Mouse (Mus musculus) ES-CJ7 (cell line): ENCODE measurements at regions not wholly inside any gene's neighbourhood (a gene's known extent, or its start where the extent isn't known, plus 50 kb on each side); places are given as distances from the start of the nearest gene placed in this dataset.

Experiments
- DNase-seq: peaks from one replicate; pipeline ENCODE4 v3.0.0; 2011; ENCODE audit warnings: low read depth, low spot score

DNA sequence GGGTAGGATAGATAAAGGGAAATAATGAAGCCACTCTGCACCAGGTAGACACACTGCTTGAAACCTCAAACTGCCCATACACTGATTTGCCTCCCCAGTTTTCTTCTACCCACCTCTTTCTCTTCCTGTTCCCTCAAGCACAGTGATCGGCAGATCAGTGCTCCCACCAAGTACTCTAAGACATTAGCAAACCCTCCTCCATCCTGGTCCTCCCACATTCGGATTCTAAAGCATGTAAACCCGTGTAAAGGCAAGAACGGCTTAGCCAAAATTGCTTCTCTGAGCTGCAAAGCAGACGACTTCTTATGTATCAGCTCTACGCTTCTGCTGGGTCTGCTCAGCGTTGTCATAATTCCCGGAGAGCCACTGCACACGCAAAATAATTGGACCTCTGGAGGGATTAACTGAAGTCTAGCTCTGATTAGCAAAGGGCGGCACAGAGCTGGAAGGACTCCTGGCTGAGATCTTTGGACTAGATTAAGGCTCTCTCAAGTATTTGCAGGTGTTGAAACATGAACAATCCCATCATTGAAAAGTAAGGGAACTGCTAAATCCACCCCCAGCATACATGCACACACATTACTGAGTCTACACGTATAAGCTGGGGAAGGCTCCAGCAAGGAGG lies 67.2 kb downstream of the Mtx3 start:
- DNase-seq: no peak

DNA sequence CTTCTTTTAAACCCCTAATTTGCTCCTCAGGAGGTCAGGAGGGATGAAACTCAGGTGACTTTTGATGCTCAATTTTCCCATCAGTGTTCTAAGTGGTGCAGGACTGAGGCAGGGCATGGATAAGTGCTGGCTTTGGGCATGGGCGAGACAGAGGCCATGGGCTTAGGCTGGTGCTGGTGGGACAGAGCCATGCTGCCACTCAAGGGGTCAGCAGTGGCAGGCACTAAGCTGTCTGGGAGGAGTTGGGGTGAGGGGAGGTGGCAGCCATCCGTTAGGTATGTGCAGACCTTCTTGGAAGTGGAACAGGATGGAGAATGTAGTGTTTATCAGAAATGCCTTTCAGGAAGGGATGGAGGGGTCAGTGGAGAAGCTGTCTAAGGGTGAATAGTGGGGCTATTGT lies 68.1 kb downstream of the Mtx3 start:
- no peak for DNase-seq

DNA sequence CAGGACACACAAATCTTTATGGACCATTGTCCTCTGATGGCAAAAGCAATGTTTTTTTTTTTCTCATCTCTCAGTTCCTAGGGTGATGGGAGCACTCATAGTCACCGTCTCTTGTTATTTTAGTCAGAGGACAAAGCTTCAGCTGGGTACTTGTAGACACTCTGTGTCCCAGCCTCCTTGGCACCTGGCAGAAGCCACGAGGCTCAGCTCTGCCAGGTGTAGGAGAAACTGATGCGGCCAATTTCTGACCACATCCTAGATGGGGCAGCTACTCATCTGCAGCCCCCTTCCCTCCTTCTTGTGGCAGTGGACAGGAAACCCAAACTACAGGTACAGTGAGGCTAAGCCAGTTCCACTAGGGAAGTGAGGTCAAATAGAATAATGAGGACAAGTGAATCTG lies 70.1 kb downstream of the Mtx3 start:
- no peak for DNase-seq

DNA sequence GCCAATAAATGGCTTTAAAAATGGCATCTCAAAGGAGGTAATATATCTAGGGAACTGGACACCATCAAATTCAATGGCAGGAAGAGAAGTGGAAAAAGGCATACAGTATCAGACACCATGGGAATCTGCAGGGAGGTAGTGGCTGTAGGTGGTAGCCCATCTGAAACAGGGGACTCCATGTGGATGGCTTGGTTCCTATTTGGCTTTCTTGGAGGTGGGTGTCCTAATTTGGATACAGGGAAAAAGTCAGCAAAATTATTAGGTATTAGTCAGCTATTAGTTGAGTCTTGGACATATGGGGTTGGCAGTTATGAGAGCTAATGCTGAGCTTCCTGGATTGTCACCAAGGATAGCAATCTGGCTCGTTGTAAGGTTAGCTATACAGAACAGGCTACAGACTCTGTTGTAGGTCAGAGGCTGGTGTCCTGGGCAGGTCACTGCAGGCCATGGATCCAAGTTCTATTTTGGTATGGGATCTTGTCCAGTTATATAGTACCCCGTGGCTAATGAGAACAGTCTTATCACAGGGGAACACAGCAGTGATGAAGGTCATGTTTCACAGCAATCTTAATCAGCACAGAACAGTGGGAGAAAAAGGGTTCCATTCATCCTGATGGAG lies 70.8 kb downstream of the Mtx3 start:
- no peak for DNase-seq

DNA sequence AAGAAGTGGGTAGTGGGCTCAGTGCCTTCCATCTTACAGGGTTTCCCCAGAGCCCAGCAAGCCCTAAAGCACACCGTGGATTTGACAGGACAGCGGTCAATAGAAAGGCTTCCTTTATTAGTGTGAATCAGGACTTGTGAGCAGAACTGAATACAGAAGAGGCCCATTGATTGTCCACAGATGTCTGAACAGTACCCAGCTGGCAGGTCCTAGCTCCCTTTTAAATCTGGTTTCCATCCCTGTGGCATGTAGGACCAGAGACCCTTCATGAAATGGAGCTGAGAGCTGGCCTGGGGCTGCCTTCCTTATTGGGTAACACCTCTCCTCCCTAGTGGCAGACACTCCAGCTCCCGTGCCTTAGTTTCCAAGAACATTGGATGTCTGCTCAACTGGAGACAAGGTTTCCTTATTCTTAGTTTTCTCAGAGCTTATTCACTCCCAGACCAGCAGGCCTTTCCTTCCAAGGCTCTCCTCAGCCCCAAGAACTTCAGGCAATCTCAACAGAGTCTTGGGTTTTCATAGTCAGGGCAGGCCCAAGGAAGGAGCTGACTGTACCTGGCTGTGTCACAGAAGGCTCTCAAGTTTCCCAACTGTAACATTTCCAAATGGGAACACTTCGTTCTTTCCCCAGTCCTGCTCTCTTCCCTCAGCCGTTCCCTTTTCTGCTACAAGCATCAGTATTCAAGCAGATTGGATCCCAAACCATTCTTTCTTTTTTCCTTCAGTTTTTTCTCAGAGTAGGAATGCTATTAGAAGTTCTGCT lies 71.6 kb downstream of the Mtx3 start:
- no peak for DNase-seq

DNA sequence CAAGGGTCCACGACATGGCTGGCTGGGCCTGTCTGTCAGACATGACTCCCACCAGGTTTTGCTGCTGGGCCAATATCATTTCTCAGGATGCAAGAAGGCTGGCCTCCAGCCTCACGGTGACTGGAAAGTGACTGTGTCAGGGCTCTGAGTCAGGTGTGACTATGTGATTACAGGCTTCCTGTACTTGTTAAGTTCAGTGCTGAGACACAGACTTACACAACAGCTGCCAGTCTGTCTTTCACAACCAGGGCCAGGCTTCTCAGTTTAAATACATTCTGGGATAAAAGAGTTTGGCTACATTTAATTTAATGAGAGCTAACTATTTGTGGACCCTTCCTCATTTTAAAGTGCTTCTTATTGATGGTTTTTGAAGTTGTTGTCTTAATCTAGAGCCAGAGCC lies 75.3 kb downstream of the Mtx3 start:
- DNase-seq: no peak

DNA sequence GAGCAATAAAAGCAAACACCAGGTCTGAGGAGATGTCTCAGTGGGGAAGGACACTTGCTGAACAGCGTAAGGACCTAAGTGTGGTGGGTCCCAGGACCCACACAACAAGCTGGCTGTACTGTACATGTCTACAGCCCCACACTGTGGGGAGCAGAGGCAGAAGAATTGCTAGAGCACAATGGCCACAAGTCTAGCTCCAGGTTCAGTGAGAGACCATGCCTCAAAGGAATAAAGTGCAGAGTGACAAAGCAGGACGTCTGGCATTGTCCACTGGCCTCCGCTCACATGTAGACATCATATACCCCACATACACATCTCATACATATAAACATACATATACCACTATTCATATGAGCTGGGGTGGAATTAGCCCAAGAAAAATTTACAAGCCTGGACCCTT lies 77.4 kb downstream of the Mtx3 start:
- no peak for DNase-seq

DNA sequence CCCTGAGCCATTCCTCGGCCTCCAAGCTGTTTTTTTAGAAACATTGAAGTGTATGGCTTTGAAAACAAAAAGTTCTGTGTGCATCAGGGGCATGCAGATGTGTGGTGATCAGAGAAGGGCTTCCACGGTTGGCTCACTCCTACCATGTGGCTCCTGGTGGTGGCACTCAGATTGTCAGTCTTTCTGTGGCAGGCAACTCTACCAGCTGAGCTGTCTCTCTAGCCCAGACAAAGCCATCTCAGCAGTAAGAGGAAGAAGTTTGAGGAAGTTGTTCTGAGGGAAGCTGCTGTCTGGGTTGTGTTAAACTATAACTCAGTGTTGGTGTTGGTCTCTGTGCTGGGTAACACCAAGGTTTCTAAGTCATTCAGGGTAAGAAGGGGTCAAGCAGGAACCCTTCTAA lies 78.9 kb downstream of the Mtx3 start:
- DNase-seq: no peak

DNA sequence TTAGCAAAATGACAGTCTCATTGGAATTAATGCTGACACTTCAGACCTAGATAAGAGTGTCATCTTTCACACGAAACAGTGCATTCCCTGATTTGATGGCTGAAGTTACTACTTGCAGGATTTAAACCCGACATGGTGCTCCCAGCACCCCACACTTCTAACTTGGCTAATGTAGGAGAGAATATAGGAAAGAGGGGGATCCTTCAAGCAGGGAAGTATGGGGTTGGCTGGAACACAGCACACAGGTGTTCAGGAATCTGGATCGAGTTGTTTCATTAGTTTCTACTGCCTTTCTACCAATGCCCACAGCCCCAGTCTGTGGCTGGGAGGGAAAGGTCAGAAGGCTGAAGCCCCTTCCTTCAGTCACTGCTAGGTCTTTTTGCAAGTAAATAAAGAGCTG lies 79.5 kb downstream of the Mtx3 start:
- no peak for DNase-seq

DNA sequence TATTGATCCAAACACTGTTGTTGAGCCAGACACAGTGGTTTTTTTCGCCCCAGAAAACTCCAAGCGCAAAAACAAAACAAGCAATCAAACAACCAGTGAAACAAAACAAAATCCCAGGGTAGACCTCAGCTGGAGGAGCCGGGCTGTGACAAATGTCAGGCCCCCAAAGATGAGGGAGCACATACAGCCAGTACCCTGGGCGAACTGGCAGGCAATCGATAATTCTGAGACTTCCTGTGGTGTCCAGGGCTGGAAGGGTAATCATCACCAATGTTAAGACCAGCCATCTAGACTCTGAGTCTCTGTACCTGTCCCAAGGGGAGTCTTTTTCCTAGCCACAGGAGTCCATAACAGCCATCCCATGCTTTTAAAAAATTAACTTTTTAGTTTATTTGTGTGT lies 80.6 kb downstream of the Mtx3 start:
- no peak for DNase-seq

DNA sequence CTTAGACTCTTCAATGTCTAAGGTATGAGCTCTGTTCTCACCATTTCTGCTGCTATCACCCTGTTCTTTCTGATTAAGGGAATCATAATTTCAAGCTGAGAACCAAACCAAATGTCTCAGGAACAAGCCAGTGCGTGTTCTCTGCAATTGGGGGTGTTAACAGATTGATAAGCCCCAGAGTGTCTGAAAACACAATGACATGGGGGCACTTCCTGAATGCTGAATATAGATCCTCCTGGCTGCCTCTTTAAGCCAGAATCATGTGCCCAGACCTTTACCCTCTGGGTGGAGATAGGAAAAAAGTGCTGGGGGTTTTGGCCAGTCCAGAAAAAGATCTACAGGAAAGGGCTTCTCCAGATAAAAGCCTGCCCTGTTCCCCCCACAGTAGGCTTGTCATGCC lies 84.0 kb downstream of the Mtx3 start:
- no peak for DNase-seq

DNA sequence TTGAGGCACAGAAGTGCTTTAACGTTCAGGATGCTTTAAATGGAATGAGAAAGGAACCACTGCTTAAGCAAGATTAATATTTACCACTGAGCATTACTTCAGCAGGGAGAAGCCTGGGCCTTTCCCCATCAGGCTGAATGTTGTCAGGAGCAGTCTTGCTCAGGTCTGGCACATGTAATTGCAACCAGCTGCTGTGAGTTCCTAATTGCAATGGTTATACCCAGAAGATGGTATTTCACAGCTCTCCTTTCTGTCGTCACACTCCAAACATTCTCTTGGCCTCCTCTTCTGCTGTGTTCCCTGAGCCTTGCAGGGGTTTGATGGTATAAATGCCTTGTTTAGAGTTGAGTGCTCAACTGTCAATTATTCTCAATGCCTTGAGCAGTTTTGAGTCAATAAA lies 87.1 kb downstream of the Mtx3 start:
- no peak for DNase-seq

DNA sequence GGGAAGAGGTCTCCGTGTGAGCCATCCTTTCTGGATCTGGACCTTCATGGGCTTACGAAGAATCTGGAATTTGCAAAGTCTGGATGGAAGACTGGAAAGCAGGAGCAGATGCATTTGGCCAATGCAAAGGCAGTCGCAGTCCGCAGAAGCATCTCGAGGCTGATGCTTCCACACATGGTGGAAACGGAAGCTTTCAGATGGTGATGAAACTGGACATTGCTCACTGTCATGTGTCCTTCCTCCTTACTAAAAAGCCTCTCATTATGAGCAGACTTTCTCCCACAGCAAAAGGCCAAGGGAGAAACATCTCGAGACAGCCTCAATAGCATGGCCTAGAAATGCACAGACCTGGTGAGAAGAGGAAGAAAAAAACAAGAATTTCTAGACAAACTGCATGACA lies 94.5 kb downstream of the Mtx3 start:
- DNase-seq: no peak

DNA sequence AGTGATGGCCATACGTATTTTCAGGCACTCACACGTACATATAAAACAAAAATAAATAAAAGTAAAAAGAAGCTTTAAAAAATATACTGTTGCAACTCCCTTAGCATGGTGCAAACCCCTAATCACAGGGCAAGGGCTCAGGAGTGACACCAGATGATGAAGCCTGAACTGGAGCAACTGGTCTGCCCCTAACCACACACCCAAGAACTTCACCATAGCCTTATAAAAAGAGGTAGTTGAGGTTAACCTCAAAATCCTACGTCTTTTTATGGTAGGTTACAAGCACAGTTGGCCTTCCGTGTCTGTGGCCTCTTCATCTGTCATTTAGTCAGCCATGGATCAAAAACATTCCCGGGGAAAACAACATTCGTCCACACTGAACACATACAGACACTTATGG lies 96.0 kb downstream of the Mtx3 start:
- DNase-seq: no peak

DNA sequence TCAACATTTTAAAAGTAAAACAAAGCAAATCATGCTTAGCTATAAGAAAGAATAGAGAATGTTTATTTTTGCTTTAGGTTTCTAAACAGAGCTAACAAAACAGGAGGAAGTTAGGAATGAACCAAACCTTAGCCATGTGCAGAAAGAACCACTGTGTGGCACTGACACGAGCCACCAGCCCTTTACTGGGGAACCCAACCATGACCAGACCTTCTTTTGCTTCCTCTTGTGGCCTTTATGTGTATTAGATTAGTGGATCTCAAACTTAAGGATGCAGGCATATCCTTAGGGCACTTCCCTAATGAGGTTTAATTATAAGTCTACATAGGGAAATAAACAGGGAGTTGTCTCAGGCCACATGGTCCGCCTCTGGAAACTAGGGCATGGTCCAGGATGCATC lies 104.0 kb downstream of the Mtx3 start:
- DNase-seq: no peak

DNA sequence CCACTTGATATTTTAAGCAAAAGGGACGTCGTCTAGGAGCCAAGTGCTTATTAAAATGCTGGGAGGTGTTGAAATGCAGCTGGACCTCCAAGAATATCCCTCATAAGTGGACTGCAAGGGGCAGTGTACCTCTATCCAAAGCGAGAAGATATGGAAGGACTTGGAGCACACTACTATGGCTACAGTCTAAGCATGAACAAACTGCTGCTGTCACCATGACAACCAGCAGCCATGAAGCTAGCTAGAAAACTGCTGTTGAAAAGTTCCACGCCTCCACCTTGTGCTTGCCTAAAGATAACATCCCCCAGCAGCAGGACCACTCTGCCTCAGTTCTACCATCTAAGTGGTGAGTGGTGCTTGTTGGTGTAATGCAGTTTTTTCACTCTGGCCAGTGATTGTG lies 115.5 kb downstream of the Mtx3 start:
- no peak for DNase-seq

DNA sequence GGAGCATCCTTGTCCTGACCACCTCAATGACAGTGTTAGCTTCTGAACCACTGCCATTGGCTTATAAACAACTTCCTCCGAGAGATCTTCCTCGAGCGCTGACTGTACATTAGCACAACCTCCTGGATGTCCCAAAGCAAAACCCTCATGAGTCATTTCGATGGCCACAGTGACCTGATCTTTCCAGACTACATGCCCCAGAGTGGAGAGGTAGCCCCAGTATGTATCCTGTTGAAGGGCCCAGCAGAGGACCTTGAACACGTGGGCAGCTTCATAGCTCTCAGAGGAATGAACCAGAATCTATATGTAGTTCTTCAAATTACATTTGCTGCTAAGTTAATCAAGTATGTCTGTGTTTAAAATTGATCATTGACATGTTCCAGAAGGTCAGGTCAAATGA lies 118.1 kb downstream of the Mtx3 start:
- DNase-seq: no peak

DNA sequence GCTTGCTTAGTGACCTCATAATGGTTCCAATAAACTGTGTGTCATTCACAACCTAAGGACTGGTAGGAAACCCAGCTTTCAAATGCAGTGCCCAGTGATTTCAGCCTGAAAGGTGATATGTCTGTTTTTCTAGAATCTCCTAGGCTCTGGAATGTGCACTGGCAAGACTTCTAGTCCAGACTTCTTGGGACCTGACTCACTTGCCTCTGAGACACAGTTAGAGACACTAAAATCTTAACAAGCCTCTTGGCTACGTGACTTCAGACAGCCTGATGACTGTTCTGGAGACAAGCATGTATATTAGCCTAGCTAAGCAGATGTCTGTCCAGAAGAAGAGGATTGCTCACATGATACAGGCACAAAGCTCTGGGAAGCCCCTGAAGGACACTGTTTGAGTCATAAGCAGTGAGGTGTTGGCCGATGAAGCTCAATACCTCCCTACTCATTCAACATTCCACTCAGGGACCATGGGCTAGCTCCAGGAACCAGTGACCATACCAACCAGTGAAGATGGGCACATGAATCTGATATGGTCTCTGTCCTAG lies 118.9 kb downstream of the Mtx3 start:
- DNase-seq: no peak

DNA sequence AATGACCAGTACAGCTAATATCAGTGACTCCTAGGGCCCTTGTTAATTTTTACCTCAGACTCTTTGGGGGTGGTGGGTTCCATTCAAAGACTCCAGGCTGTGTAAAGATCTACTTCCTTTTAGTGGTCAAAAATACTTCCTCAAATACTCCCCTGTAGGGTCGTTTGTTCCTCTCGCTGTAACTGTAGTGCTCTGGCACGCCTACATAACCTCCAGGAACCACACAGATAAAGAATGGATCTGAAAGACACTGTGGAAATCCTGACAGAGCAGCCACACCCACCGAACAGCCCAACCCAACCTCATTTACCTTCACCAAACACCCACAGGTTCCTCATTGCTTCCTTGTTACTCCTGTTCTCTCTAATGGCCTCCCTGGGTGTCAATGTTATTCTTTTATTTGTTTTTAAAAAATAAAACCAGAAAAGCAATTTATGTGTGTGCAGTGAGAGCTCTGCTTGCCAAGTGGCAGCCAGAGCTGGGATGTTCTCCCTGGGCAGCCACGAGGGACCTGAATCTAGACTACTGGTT lies 119.7 kb downstream of the Mtx3 start:
- no peak for DNase-seq

DNA sequence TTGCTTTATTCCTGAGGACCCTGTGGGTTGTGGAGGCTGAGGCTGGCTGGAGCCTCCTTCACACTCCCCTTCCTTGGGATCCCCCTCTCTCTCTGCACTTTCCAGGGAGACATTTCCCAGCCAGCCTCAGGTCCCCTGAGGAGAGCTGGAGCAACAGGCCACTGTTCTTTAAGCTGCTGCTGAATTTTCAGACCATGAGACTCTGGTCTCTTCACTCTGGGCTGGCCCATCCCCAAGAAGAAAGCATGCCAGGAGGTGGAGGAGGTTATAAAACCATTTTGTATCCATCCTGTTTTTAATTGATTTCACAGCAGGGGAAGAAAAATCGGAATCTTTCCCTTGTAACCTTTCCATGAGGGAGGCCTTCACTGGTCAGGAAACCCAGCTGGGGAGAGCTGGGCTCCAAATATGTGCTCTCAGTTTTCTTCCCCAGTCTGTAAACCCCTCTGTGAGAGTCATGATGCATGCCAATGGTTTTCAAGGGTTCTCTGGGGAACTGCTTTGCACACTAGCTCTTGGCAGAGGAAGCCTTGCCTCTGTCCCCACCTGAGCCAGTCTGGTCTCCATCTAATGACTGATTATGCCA lies 122.6 kb downstream of the Mtx3 start:
- no peak for DNase-seq

DNA sequence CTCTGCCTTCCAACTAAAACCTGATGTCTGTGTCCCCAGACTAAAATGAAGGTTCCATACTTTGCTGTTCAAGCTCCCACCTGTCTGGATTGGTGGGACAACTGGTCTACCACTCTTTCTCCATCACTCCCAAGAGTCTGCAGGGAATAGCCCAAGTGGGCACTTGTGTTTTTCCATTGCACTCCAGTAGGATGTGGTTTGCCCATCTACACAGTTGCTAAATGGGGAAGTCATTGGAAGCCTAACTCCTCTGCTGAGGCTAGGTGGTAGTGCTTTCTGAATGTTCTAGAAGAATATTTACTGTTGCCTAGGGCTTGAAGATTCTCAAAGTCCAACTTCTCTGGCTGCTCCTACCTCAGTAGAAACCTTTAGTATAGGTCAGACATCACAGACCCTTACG lies 125.0 kb downstream of the Mtx3 start:
- DNase-seq: no peak

DNA sequence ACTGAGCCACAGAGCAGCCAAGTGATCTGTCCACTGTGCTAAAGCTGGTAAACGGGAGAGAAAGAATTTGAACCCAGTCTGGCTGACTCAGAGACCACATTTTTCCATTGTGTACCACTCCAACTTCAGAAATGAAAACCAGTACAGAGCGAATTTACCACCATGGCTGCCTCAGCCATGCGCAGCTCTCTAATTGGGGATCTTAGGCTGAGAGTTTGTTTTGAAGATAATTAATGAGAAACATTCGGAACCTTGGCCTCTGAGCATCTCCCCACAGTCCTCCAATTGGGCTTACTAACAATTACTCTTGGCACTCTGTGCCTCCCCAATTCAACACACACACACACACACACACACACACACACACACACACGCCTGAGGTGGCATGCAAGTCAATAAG lies 128.3 kb downstream of the Mtx3 start:
- DNase-seq: no peak
